Mouse (Mus musculus) frontal cortex, adult (tissue): ENCODE measurements at regions not wholly inside any gene's neighbourhood (a gene's known extent, or its start where the extent isn't known, plus 50 kb on each side); places are given as distances from the start of the nearest gene placed in this dataset.
"Not testable (repeated sequence)": the region's sequence is repeated elsewhere in the genome, so short reads cannot be mapped to it uniquely, and the experiment has no call there.

Experiments used
- ATAC-seq: cut with Nextera tagmentation; 2 replicates; pipeline ENCODE4 v1.9.2; 2017; ENCODE audit warnings: mild to moderate bottlenecking, moderate library complexity, mixed read lengths; ENCODE audit not compliant: low TSS enrichment

DNA sequence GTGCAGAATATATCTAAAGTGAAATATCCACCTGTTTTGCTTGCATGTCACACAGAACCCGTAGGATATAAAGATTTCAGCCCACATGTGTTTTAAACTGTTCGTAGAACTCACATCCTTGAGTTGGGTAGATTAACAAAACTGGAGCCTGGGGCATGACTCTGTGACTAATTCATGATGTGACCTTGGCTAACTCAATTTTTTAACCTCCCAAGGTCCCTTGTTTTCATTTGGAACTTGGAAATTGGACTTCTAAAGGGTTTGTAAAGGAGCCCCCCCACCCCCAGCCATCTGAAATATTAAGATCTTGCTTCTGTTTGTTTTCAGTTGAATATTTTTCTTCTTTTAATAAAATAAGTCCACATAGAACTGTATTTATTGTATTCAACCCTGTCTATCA, 983.5 kb downstream of the Ttll7 start:
- ATAC-seq: no peak

DNA sequence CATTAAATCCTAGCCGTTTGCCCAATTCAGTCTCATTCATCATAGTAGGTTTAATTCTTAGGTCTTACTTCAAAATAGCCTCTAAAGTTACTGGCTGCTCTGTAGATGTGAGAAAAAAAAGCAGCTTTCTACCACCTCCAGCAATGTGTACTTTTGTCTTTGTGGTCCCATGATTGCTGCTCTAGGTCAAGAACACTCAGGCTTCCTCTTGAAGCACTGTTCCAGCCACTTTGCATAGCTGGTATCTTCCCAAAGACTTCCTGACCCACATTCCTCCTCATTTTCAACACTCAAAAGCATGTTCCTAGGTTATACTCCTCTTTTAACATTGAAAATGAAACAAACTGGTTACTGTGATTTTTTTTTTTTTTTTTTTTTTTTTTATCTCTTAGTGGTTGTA, 973.2 kb downstream of the Ttll7 start:
- no peak for ATAC-seq

DNA sequence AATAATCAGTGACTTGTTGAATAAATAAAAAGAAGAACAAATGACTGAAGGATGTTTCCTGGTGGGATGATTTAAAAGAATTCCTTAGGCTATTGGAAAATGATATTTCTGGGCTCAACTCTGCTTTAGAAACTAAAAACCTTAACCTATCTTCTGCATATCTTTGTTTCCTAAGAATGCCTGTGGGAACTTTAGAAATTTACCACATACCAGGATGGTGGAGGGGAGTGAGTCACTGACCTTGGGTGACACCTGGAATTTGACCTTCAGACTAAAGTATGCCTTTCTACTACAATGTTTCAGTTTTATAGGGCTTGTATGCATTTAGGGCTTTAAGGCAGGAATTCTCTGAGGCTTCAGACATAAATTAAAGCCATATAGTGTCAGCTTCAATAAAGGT, 972.3 kb downstream of the Ttll7 start:
- ATAC-seq: no peak

DNA sequence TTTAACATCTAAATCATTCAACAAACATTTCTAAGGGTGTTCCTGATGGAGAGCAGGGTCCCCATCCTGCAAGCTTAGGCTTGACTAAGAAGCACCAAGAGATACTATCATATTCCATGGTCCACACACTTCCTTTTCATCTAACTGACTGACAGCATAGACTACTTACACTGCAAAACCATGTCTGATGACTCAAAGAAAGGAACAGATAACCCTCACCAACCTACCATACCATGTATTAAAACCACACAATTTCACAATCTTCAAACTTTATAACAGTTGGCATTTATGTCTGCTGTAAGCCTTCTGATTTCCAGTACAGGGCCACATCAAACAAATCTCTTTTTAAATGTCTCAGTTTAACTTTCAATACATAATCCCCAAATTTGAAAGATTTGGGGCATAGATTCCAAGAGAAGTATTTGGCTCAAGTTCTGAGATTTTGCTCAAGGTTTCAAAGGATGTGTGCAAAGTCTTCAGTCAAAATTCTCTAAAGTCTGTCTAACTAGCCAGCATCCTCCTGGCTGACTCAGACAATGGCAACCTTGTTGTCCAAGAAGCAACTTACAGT, 962.0 kb downstream of the Ttll7 start:
- ATAC-seq: no peak

DNA sequence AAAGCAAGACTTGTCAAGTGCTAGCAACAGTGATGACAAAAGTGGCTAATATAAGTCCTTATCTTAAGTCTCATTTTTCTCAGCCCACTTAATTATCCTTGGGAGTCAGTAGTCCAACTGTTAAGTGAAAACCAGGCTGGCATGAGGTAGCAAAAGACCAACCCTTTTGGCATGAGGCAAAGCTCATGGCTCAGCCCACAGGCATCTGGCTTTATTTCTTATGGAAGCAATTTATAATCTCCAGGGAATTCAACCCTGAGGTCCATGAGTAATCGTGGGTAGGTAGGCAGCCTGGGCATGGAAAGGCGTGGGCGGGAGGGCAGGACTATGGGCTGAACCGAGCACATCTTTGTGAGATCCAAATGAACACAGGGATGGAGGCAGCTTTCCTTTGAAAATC, 950.4 kb downstream of the Ttll7 start:
- no peak for ATAC-seq

DNA sequence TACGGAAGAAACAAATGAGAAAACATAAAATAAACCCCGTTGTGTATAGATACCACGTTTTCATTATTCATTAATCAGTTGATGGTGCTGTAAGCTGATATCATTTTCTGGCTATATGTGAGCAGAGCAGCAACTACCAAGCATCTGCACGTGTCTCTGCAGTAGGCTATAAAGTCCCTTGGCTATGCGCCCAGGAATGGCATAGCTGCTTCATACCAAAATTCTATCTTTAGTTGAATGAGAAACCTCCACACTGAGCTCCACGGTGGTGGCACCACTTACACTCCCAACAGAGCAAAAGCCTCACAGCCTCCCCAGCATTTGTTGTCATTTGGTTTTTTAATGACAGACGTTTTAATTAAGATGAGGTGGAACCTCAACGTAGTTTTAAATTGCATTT, 944.4 kb downstream of the Ttll7 start:
- ATAC-seq: no peak

DNA sequence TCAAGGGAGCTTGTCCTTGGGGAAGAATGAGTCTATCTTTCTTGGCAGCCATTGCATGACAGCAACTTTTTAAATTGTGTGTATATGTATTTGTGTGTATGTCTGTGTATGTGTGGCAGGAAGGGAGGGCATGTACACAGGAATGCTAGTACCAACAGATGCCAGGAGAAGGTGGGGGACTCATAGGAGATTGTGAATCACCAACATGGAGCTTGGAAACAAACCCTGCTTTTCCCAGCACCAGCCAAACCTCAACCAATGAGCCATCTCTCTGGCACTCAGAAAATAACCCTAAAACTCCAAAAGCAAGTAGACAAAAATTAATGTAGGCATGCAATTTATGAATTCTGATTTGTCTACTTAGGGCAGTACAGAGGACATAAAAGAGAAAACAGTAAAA, 942.9 kb downstream of the Ttll7 start:
- ATAC-seq: no peak

DNA sequence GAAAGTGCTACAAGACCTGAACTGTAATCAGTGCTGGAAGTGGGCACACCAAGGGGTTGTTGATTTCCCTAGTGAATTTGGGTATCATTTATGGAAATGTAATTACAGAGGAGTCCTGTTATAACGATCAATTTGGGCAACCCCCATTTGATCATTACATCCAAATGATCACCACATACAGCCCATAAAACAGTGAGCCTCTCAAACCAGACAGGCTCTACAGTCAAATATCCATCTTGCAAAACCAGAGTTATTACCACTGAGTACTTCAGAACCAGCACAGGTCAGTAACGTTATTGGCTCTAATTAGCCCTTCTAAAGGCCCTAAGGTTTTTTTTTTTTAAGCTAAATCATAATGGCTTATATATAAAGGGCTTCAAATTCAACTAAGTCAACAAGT, 934.4 kb downstream of the Ttll7 start:
- no peak for ATAC-seq

DNA sequence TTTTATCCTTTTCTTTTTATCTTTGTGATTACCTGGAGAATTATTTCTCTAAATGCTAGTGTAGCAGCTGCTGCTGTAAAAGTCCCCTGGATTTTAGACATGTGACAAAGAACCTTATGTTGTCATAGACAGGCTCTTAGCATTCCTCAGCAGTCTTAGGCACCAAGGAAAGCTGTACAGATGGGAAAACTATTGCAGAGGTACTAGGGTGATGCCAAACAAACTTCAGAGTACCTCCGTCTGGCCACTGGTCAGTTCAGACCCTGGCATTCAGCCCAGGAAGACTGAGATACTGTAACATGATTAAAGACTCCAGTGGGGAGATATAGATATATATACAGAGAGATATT, 898.6 kb downstream of the Ttll7 start:
- no peak for ATAC-seq

DNA sequence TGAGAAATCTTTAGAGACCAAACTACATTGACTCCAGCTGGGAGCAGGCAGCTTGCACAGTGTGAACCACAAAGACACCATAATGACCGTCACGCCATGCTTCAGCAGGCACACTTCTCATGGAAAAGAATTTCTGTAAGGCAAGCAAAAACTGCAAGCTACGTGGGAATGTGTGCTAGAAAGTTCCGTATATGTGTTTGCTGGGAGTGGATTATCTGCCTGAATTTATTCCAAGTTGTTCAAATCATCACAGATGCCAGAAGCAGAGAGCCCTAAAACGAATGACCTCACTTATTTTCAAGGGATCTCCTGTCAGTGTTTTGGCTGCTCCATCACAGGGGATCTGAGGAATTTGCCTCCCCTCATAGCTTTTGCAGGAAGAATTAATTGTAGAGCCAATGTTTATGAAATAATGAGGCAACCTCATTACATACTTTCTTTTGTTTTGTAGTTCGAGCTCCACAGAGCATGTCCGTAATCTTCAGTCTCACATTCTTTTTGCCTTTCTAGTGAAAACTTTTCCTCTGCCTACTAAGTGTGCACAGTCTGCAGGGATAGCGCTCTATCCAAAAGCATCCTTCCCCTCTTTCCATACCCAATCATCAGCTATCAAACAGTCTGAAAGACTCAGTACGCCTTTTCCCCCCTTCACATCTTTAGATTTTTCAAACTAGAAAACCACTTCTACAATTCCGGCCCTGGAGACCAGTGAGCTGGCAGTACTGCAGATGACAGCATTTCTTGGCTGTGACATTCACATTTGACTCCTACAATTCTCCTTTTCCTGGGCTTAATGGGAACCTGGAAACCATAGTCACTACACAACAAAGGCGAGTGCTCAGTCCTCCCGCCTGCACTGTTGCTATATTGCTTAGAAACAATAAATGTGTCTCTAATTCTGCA, 898.0 kb downstream of the Ttll7 start:
- no peak for ATAC-seq

DNA sequence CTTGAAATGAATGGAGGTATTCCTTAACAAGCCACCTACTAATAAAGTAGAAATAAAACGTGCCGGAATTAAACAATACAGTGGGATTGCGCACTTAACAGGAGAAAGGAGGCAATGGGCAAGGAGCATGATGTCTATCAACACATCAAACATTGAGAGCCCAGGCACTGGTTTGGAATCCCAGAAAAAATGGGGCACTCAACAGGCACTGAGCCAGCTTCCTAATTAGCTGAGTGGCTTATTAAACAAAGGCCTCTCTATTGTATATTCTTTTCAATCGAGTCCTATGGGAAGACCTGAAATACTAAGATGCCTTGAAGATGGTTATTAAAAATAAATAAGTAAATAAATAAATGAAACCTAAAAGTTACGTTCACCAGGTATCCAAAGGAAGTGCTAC, 897.3 kb downstream of the Ttll7 start:
- no peak for ATAC-seq

DNA sequence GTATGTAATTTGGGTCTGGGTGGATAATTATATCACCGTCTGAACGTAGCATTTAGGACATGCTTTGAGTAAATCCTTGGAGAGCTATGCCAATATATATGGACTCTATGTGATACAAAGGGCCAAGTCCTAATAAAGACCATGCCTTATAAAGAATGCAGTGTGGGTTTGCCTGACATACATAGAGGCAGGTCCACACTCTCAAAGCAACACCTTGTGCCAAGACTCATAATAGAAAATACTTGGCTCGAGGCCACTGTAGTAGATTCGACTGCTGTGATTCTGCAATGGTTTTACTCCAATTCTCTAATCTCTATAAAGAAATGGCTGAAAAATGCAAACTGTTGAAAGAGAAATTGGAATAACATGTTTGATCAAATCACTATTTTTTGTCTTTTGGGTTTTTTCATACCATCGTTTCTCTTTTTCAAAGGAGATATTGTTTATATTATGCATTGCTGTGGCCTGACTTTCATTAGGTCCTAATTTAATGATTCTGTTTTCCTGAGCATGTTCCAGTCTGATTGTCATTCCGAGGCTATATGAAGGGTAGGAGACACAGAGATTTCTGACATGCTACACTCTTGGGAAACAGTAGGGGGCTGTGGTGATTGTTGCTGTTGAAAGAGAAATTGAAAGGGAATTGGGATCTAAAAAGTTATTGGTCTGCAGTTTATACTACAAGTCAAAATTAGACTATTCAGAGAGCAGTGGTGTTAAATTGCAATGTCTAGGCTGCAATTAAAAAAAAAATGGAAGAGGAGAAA, 884.7 kb downstream of the Ttll7 start:
- ATAC-seq: no peak

DNA sequence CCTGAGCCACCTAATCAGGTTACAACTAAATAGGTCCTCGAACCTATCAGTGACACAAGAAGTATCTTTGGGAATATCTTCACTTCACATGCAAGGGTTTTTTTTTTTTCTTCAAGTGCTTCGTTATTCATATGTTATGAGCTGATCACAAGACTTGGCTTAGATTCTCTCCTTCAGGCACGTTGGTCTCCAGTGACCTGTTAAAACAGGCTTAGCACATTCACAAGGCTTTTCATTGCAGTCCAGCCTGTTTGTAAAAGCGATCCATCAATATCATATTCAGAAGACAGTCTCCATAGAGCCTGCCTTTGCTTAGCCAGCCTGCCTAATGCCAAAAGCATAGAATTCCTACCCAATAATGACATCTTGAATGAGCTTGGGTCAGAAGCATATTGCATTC, 864.2 kb downstream of the Ttll7 start:
- no peak for ATAC-seq

DNA sequence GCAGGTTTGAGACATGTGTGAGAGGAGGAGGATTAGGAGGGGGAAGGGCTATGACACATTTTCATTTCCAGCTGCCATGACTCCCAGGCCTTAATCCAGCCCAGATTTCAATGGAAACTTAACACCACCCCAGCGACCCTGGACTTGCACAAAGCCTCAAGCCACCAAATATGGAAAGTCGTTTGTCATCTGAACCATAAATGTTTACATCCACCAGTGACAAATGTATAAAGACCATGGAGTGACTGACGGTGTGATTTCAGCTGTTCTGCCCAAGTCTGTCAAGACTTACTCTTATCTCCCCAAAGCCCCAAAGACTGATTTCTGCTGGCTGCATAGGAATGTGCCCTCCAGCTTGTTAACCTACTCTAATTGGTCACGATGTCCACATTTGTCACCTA, 855.2 kb downstream of the Ttll7 start:
- ATAC-seq: no peak

DNA sequence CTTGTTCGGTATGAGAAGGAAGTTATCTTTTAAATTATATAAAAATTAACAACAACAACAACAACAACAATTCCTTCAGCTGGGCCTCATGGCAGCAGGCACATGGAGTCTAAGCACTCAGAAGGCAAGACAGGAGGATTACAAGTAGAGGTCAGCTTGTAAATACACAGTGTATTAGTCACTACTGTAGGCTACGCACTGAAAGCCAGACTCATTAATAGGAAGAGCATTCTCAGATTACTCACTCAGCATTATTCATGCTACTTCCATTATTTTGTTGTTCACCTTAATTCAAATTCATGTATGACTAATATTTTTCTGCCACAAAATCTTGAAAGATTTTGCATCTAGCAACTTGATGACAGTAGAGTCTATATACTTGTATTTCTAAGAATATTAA, 831.6 kb downstream of the Ttll7 start:
- no peak for ATAC-seq

DNA sequence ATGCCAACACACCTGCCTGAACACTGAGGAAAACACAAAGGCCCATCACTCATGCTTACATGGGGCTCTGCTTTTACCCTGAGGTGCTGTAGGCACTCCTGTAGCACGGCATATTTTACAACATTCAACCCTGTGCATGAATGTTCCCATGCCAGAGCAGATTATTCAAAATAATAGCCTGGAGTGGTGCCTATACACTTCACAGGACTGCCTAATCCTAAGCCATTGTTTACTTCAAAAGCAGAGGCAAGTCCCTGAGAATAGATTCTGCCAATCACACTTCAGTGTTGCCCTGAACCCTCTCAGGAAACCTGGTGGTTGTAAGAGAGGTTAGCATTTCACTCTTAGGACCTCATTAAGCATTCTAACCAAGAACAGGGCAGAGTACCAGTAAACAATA, 828.1 kb downstream of the Ttll7 start:
- ATAC-seq: no peak

DNA sequence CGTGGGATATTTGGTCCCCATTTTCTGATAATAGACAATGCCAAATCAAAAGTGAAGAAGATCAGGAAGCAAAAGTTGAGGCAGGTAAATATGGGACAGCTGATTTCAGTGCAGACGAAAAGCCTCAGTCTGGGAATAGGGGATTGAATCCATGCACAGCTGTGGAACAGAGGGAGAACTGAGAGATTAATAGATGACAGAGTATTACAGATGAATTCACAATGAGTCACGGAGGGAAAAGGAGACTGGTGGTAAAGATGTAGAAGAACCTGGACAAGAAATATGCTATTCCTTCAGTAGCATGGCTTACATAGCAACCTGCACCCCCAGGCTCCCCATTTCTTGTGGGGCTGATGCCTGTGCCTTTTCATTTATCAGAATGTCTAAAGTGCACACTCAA, 810.4 kb downstream of the Ttll7 start:
- no peak for ATAC-seq

DNA sequence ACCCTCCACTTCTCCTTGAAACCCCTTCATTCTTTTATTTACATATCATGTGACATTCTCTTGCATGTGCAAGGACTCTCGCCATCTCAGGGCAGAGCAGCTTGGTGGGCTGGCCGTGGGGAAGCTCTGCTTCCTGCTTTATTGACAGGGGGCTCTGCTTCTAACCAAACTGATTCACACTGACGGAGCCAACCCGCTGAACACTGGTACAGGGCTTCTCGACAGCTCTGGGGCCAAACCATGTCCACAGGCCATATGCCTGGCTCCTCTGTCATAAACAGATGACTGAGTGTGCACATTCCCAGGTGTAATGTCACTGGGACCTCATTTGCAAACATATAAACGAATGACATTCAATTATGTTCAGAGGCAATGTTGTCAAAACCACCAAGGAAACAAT, 800.7 kb downstream of the Ttll7 start:
- no peak for ATAC-seq

DNA sequence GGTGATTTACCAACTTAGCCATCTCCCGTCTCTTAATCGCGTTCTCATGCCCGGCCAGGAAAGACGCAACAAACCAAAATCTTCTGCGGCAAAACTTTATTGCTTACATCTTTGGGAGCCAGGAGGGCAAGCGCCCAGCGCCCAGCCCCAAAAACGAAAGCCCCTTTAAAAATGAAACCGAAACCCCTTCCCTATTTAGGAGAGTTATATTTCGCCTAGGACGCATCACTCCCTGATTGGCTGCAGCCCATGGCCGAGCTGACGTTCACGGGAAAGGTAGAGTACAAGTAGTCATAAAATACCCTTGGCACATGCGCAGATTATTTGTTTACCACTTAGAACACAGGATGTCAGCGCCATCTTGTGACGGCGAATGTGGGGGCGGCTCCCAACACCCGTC, 783.3 kb downstream of the Ttll7 start:
- not testable (repeated sequence) for ATAC-seq

DNA sequence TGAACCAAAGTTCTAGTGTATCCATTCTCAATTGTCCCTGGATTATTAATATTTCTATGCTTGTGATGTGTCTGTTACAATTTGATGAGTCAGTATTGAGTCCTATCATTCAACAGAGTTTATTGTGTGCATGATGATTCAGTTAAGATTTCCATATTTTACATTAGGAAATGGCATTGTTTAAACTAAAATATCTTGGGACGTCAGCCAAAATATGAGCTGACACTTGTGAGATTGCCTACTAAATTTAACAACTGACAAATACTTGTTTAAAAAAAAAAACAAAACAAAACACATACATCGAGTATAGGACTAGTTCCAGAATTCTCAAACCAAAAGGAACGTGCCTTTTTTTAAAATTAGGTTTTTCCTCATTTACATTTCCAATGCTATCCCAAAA, 779.0 kb downstream of the Ttll7 start:
- no peak for ATAC-seq

DNA sequence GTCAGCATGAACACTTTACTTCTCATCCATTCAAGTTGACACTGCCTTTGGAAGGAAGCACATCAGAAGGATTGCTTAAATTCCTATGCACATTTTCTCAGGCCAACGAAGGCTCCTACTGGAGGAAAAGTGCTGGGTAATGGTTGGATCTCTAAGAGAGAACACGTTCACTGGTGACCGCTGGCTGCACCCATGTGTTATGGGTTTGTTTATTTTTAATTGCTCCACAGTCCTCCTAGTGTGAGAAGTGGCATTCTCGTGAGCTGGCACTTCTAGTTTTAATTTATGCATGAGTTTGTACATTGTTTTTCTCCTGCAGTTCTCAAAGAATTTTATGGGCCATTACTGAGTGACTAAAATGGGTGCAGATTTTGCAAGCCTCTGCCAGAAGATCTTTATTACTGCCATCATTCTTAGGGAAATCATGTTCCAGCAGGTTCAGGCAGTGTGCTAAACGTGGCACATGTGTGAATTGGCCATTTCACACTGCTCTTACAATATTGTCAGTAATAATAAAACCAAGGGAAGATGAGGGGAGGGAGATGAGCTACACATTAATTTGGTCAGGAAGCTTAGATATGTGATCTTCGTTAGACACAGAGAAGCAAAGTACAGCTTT, 731.6 kb downstream of the Ttll7 start:
- no peak for ATAC-seq

DNA sequence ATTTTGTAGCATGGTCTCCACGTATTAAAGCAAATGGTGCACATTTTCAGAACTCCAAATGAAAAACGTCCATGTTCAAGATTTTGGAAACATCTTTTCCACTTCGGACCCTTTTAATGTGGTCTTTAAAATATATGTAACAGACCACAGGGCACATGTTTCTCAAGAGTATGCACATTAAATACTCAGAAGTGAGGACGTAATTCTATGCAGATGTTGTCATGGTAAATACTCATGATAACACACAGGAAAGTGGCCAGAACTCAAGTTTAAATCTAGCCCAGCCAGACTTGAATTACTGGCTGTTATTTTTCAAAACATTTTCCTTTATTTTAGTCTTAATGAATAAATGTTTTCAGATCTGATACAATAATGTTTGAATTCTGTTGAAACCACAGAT, 719.7 kb downstream of the Ttll7 start:
- ATAC-seq: no peak
